Mouse (Mus musculus): ENCODE measurements at regions not wholly inside any gene's neighbourhood (a gene's known extent, or its start where the extent isn't known, plus 50 kb on each side); places are given as distances from the start of the nearest gene placed in this dataset.
"Not testable (repeated sequence)": the region's sequence is repeated elsewhere in the genome, so short reads cannot be mapped to it uniquely, and the experiment has no call there.

GRCm38 (mm10) chr12:115691801-115692200 lies 355.7 kb upstream of the Zfp386 start:
- no peak overlapping the region for H3K27ac ChIP-seq (ENCODE audit: low read depth, low read length)
- 87% methylated on average over 1 of the region's 1 CpGs for WGBS
- H3K4me3 ChIP-seq (ENCODE audit: low read depth, low read length), result no peak overlapping the region
- no peaks in the 10 kb centered on the region for H3K27me3 ChIP-seq (replicated peaks; ENCODE audit: control insufficient read depth, insufficient read depth, low read length)
- no peaks in the 10 kb centered on the region for H3K4me1 ChIP-seq (replicated peaks; ENCODE audit: control insufficient read depth, insufficient read depth, low read length)
- no peaks in the 10 kb centered on the region for H3K9me3 ChIP-seq (ENCODE audit: control insufficient read depth)
- no peak for TF ChIP-seq CTCF (IDR thresholded peaks at IDR 0.05; ENCODE audit: low read depth)
- H3K4me2 ChIP-seq (replicated peaks; ENCODE audit: low read depth), result no peak overlapping the region
- ATAC-seq, result no peak
- H3K36me3 ChIP-seq (ENCODE audit: control insufficient read depth, insufficient read depth), result no peaks in the 10 kb centered on the region
- no peak overlapping the region for H3K9ac ChIP-seq (ENCODE audit: low read depth, low read length)

GRCm38 (mm10) chr12:115709813-115710212 lies 337.7 kb upstream of the Zfp386 start:
- H3K4me1 ChIP-seq (replicated peaks; ENCODE audit: control insufficient read depth, insufficient read depth, low read length), result not testable (repeated sequence)
- WGBS, result 33% methylated on average over 1 of the region's 1 CpGs

GRCm38 (mm10) chr12:115742039-115742438 lies 305.5 kb upstream of the Zfp386 start:
- not testable (repeated sequence) for H3K4me2 ChIP-seq (replicated peaks; ENCODE audit: low read depth); ATAC-seq; H3K27ac ChIP-seq (ENCODE audit: low read depth, low read length); H3K4me1 ChIP-seq (replicated peaks; ENCODE audit: control insufficient read depth, insufficient read depth, low read length); H3K27me3 ChIP-seq (replicated peaks; ENCODE audit: control insufficient read depth, insufficient read depth, low read length); H3K9ac ChIP-seq (ENCODE audit: low read depth, low read length); H3K36me3 ChIP-seq (ENCODE audit: control insufficient read depth, insufficient read depth); H3K4me3 ChIP-seq (ENCODE audit: low read depth, low read length); H3K9me3 ChIP-seq (ENCODE audit: control insufficient read depth)
- 71% methylated on average over 2 of the region's 6 CpGs for WGBS

More at GRCm38 (mm10) chr12:115709813-115710212, 337.7 kb upstream of the Zfp386 start:
- H3K36me3 ChIP-seq (ENCODE audit: control insufficient read depth, insufficient read depth); H3K9me3 ChIP-seq (ENCODE audit: control insufficient read depth); H3K4me3 ChIP-seq (ENCODE audit: low read depth, low read length); H3K9ac ChIP-seq (ENCODE audit: low read depth, low read length); ATAC-seq; H3K27ac ChIP-seq (ENCODE audit: low read depth, low read length); H3K27me3 ChIP-seq (replicated peaks; ENCODE audit: control insufficient read depth, insufficient read depth, low read length); H3K4me2 ChIP-seq (replicated peaks; ENCODE audit: low read depth): not testable (repeated sequence)

GRCm38 (mm10) chr12:115749586-115749985 lies 297.9 kb upstream of the Zfp386 start:
- ATAC-seq; H3K27ac ChIP-seq (ENCODE audit: low read depth, low read length); H3K9me3 ChIP-seq (ENCODE audit: control insufficient read depth); H3K4me1 ChIP-seq (replicated peaks; ENCODE audit: control insufficient read depth, insufficient read depth, low read length); H3K4me3 ChIP-seq (ENCODE audit: low read depth, low read length); H3K36me3 ChIP-seq (ENCODE audit: control insufficient read depth, insufficient read depth); H3K9ac ChIP-seq (ENCODE audit: low read depth, low read length); H3K27me3 ChIP-seq (replicated peaks; ENCODE audit: control insufficient read depth, insufficient read depth, low read length); H3K4me2 ChIP-seq (replicated peaks; ENCODE audit: low read depth): not testable (repeated sequence)
- WGBS, result 57% methylated on average over 3 of the region's 3 CpGs

GRCm38 (mm10) chr12:115753135-115753534 lies 294.4 kb upstream of the Zfp386 start:
- H3K4me3 ChIP-seq (ENCODE audit: low read depth, low read length); H3K4me2 ChIP-seq (replicated peaks; ENCODE audit: low read depth); H3K9me3 ChIP-seq (ENCODE audit: control insufficient read depth); H3K27me3 ChIP-seq (replicated peaks; ENCODE audit: control insufficient read depth, insufficient read depth, low read length); ATAC-seq; H3K27ac ChIP-seq (ENCODE audit: low read depth, low read length); H3K36me3 ChIP-seq (ENCODE audit: control insufficient read depth, insufficient read depth); H3K9ac ChIP-seq (ENCODE audit: low read depth, low read length); H3K4me1 ChIP-seq (replicated peaks; ENCODE audit: control insufficient read depth, insufficient read depth, low read length): not testable (repeated sequence)
- 84% methylated on average over 1 of the region's 1 CpGs for WGBS

- H3K4me1 ChIP-seq (replicated peaks; ENCODE audit: control insufficient read depth, insufficient read depth, low read length); H3K9ac ChIP-seq (ENCODE audit: low read depth, low read length); H3K4me2 ChIP-seq (replicated peaks; ENCODE audit: low read depth); H3K36me3 ChIP-seq (ENCODE audit: control insufficient read depth, insufficient read depth); H3K27me3 ChIP-seq (replicated peaks; ENCODE audit: control insufficient read depth, insufficient read depth, low read length); H3K9me3 ChIP-seq (ENCODE audit: control insufficient read depth); H3K27ac ChIP-seq (ENCODE audit: low read depth, low read length); ATAC-seq; H3K4me3 ChIP-seq (ENCODE audit: low read depth, low read length): not testable (repeated sequence)
- 68% methylated on average over 4 of the region's 4 CpGs for WGBS
These were observed 290.0 kb upstream of the Zfp386 start for GRCm38 (mm10) chr12:115757526-115757925.

- H3K27ac ChIP-seq (ENCODE audit: low read depth, low read length); H3K4me1 ChIP-seq (replicated peaks; ENCODE audit: control insufficient read depth, insufficient read depth, low read length); H3K4me3 ChIP-seq (ENCODE audit: low read depth, low read length); H3K4me2 ChIP-seq (replicated peaks; ENCODE audit: low read depth); H3K9me3 ChIP-seq (ENCODE audit: control insufficient read depth); H3K36me3 ChIP-seq (ENCODE audit: control insufficient read depth, insufficient read depth); ATAC-seq; H3K9ac ChIP-seq (ENCODE audit: low read depth, low read length); H3K27me3 ChIP-seq (replicated peaks; ENCODE audit: control insufficient read depth, insufficient read depth, low read length): not testable (repeated sequence)
- 51% methylated on average over 3 of the region's 3 CpGs for WGBS
These were observed 288.5 kb upstream of the Zfp386 start for GRCm38 (mm10) chr12:115759041-115759440.

- not testable (repeated sequence) for H3K27me3 ChIP-seq (replicated peaks; ENCODE audit: control insufficient read depth, insufficient read depth, low read length); ATAC-seq; H3K4me3 ChIP-seq (ENCODE audit: low read depth, low read length); H3K9me3 ChIP-seq (ENCODE audit: control insufficient read depth); H3K4me2 ChIP-seq (replicated peaks; ENCODE audit: low read depth); H3K36me3 ChIP-seq (ENCODE audit: control insufficient read depth, insufficient read depth); H3K4me1 ChIP-seq (replicated peaks; ENCODE audit: control insufficient read depth, insufficient read depth, low read length); H3K27ac ChIP-seq (ENCODE audit: low read depth, low read length); H3K9ac ChIP-seq (ENCODE audit: low read depth, low read length)
- no CpG with 5 or more reads among the region's 1 CpGs for WGBS
These were observed 285.8 kb upstream of the Zfp386 start for GRCm38 (mm10) chr12:115761766-115762165.

- H3K27me3 ChIP-seq (replicated peaks; ENCODE audit: control insufficient read depth, insufficient read depth, low read length); ATAC-seq; H3K27ac ChIP-seq (ENCODE audit: low read depth, low read length); H3K9ac ChIP-seq (ENCODE audit: low read depth, low read length); H3K4me2 ChIP-seq (replicated peaks; ENCODE audit: low read depth); H3K36me3 ChIP-seq (ENCODE audit: control insufficient read depth, insufficient read depth); H3K4me3 ChIP-seq (ENCODE audit: low read depth, low read length); H3K9me3 ChIP-seq (ENCODE audit: control insufficient read depth); H3K4me1 ChIP-seq (replicated peaks; ENCODE audit: control insufficient read depth, insufficient read depth, low read length): not testable (repeated sequence)
- 61% methylated on average over 4 of the region's 4 CpGs for WGBS
These were observed 282.5 kb upstream of the Zfp386 start for GRCm38 (mm10) chr12:115764939-115765479.

- not testable (repeated sequence) for H3K27ac ChIP-seq (ENCODE audit: low read depth, low read length); H3K4me2 ChIP-seq (replicated peaks; ENCODE audit: low read depth); H3K27me3 ChIP-seq (replicated peaks; ENCODE audit: control insufficient read depth, insufficient read depth, low read length); H3K9me3 ChIP-seq (ENCODE audit: control insufficient read depth); H3K36me3 ChIP-seq (ENCODE audit: control insufficient read depth, insufficient read depth); ATAC-seq; H3K4me1 ChIP-seq (replicated peaks; ENCODE audit: control insufficient read depth, insufficient read depth, low read length); H3K9ac ChIP-seq (ENCODE audit: low read depth, low read length); H3K4me3 ChIP-seq (ENCODE audit: low read depth, low read length)
These were observed 276.3 kb upstream of the Zfp386 start for GRCm38 (mm10) chr12:115771176-115771575.
